Mouse (Mus musculus) heart, postnatal 36 days (tissue): ENCODE results near the gene Lamb1. TPM values are rescaled to one million over a fixed set of nuclear protein-coding genes. Genes with fewer than 3 reads are reported as not detected.

Experiments used
- DNase-seq, 2 experiments: peaks; one replicate each; pipeline ENCODE4 v3.0.0; 2021 to 2022
- intact Hi-C: fragments of 180-260 bp; cut with DNase I; formaldehyde crosslinking; loops from one replicate; pipeline ENCODE4 v1.15.1; 2025
- total RNA-seq, 2 experiments: library from RNA; stranded (reverse); gene quantifications; 2 replicates each; pipeline ENCODE4 v1.2.3; 2021

Lamb1 gene
- total RNA-seq, 2 experiments from 2014 or later, result 75.8 to 81.2 TPM

- intact Hi-C loops, result loop anchor here (1.0 kb wide), 1 partner anchor 51 kb away; no protein-coding TSS in a partner anchor
- no peak for DNase-seq
Measured at GRCm38 (mm10) chr12:31281100-31281591, 16.1 kb downstream of the Lamb1 start.

- intact Hi-C loops, result no loop called here
- no peak for DNase-seq
Measured at GRCm38 (mm10) chr12:31282241-31282640, 17.2 kb downstream of the Lamb1 start.

GRCm38 (mm10) chr12:31283131-31283530 lies 18.1 kb downstream of the Lamb1 start:
- DNase-seq, result no peak
- intact Hi-C loops, result no loop called here

GRCm38 (mm10) chr12:31283617-31284136 lies 18.6 kb downstream of the Lamb1 start:
- intact Hi-C loops, result no loop called here
- no peak for DNase-seq

- no peak for DNase-seq
- intact Hi-C loops, result no loop called here
Measured at GRCm38 (mm10) chr12:31289046-31289445, 24.0 kb downstream of the Lamb1 start.

GRCm38 (mm10) chr12:31290951-31291350 lies 25.9 kb downstream of the Lamb1 start:
- intact Hi-C loops, result loop anchor here (2.0 kb wide), 1 partner anchor 24 kb away; no protein-coding TSS in a partner anchor
- no peak for DNase-seq

- peak; percentile 45 to 54 for DNase-seq
Measured at GRCm38 (mm10) chr12:31293361-31294142, 28.5 kb downstream of the Lamb1 start.

GRCm38 (mm10) chr12:31294526-31294925 lies 29.5 kb downstream of the Lamb1 start:
- intact Hi-C loops, result no loop called here
- DNase-seq, result no peak

More at GRCm38 (mm10) chr12:31293361-31294142, 28.5 kb downstream of the Lamb1 start:
- intact Hi-C loops, result no loop called here

GRCm38 (mm10) chr12:31294996-31295395 lies 30.0 kb downstream of the Lamb1 start:
- DNase-seq, result peak in 1 of 2 experiments; percentile 32
- intact Hi-C loops, result loop anchor here (5.0 kb wide), 1 partner anchor 128 kb away; no protein-coding TSS in a partner anchor

- DNase-seq, result peak in 1 of 2 experiments; percentile 18
- intact Hi-C loops, result loop anchor here (5.0 kb wide), 1 partner anchor 128 kb away; no protein-coding TSS in a partner anchor
Measured at GRCm38 (mm10) chr12:31295505-31295904, 30.5 kb downstream of the Lamb1 start.

- DNase-seq, result no peak
- intact Hi-C loops, result loop anchor here (5.0 kb wide), 1 partner anchor 129 kb away; no protein-coding TSS in a partner anchor
Measured at GRCm38 (mm10) chr12:31296097-31296496, 31.1 kb downstream of the Lamb1 start.

GRCm38 (mm10) chr12:31298122-31298521 lies 33.1 kb downstream of the Lamb1 start:
- intact Hi-C loops, result loop anchor here (5.0 kb wide), 1 partner anchor 131 kb away; no protein-coding TSS in a partner anchor

GRCm38 (mm10) chr12:31298530-31298929 lies 33.5 kb downstream of the Lamb1 start:
- intact Hi-C loops, result loop anchor here (5.0 kb wide), 1 partner anchor 131 kb away; no protein-coding TSS in a partner anchor
- no peak for DNase-seq

More at GRCm38 (mm10) chr12:31298122-31298521, 33.1 kb downstream of the Lamb1 start:
- no peak for DNase-seq

GRCm38 (mm10) chr12:31299126-31299525 lies 34.1 kb downstream of the Lamb1 start:
- intact Hi-C loops, result loop anchor here (5.0 kb wide), 1 partner anchor 132 kb away; no protein-coding TSS in a partner anchor

GRCm38 (mm10) chr12:31299676-31300197 lies 34.7 kb downstream of the Lamb1 start:
- intact Hi-C loops, result loop anchor here (5.0 kb wide), 1 partner anchor 132 kb away; no protein-coding TSS in a partner anchor
- peak; percentile 32 to 60 for DNase-seq

More at GRCm38 (mm10) chr12:31299126-31299525, 34.1 kb downstream of the Lamb1 start:
- no peak for DNase-seq

- DNase-seq, result no peak
- intact Hi-C loops, result no loop called here
Measured at GRCm38 (mm10) chr12:31300276-31300675, 35.2 kb downstream of the Lamb1 start.

- no peak for DNase-seq
- intact Hi-C loops, result no loop called here
Measured at GRCm38 (mm10) chr12:31302266-31302665, 37.2 kb downstream of the Lamb1 start.

- intact Hi-C loops, result no loop called here
- DNase-seq, result peak in 1 of 2 experiments; percentile 24
Measured at GRCm38 (mm10) chr12:31302766-31303511, 37.9 kb downstream of the Lamb1 start.

- intact Hi-C loops, result no loop called here
- DNase-seq, result no peak
Measured at GRCm38 (mm10) chr12:31306075-31306675, 41.1 kb downstream of the Lamb1 start.

- intact Hi-C loops, result no loop called here
- DNase-seq, result peak in 1 of 2 experiments; percentile 36
Measured at GRCm38 (mm10) chr12:31307011-31307410, 42.0 kb downstream of the Lamb1 start.
